Mouse (Mus musculus) midbrain, embryonic 16.5 days (tissue): Measurements from ENCODE around the gene Tmco4. TPM values are rescaled to one million over a fixed set of nuclear protein-coding genes. Genes with fewer than 3 reads are reported as not detected.
A peak's percentile ranks its signal among the peaks of the same experiment; 100 is the strongest.

Experiments used
- ATAC-seq: fragments of 200-750 bp; cut with Nextera tagmentation; 2 replicates; pipeline ENCODE4 v1.8.0; 2017; ENCODE audit warnings: moderate TSS enrichment
- H3K27ac ChIP-seq: fragments of 300-500 bp; sonication (generic); 2 replicates; pipeline ENCODE4 v1.5.1; 2014; ENCODE audit warnings: mild to moderate bottlenecking, low read length, mixed read lengths
- H3K27me3 ChIP-seq: fragments of 300-500 bp; sonication (generic); 2 replicates; pipeline ENCODE4 v1.6.1; 2014; ENCODE audit warnings: low read depth, low read length, mixed read lengths; ENCODE audit not compliant: control insufficient read depth, insufficient read depth
- H3K36me3 ChIP-seq: fragments of 300-500 bp; sonication (generic); 2 replicates; pipeline ENCODE4 v1.6.1; 2014; ENCODE audit warnings: mild to moderate bottlenecking, low read length, moderate library complexity, mixed read lengths; ENCODE audit not compliant: control insufficient read depth, insufficient read depth
- H3K4me1 ChIP-seq: fragments of 300-500 bp; sonication (generic); 2 replicates; pipeline ENCODE4 v1.6.1; 2014; ENCODE audit warnings: mild to moderate bottlenecking, low read length, mixed read lengths; ENCODE audit not compliant: control insufficient read depth, insufficient read depth
- H3K4me2 ChIP-seq: fragments of 300-500 bp; sonication (generic); 2 replicates; pipeline ENCODE4 v1.6.1; 2014; ENCODE audit warnings: mild to moderate bottlenecking, low read length, mixed read lengths
- H3K4me3 ChIP-seq: fragments of 300-500 bp; sonication (generic); 2 replicates; pipeline ENCODE4 v1.5.1; 2014; ENCODE audit warnings: low read depth, mild to moderate bottlenecking, low read length, moderate library complexity, mixed read lengths
- H3K9ac ChIP-seq: fragments of 300-500 bp; sonication (generic); 2 replicates; pipeline ENCODE4 v1.6.1; 2014; ENCODE audit warnings: low read depth, low read length, mixed read lengths
- H3K9me3 ChIP-seq: fragments of 300-500 bp; sonication (generic); replicated peaks from 2 replicates; pipeline ENCODE4 v1.6.1; 2014; ENCODE audit warnings: mild to moderate bottlenecking, low read length, mixed read lengths; ENCODE audit not compliant: control insufficient read depth, poor library complexity, severe bottlenecking
- WGBS: fragments of 180-500 bp; shearing (Covaris S2); extraction: QIAGEN DNeasy Blood & Tissue Kit; methylation state at CpG from one replicate; pipeline ENCODE4 v1.1.7; 2014; 5-methylcytosine and 5-hydroxymethylcytosine counted together
- polyA plus RNA-seq: library from polyadenylated mRNA; unstranded; fragments of >200 nt; fragmentation: Nextera tagmentation; extraction: Ambion mirVana; gene quantifications from 2 replicates; pipeline ENCODE4 v1.2.1, GENCODE M21; 2015

The Tmco4 gene
- polyA plus RNA-seq, 1 experiment from 2014 or later, result 0.84 TPM

DNA sequence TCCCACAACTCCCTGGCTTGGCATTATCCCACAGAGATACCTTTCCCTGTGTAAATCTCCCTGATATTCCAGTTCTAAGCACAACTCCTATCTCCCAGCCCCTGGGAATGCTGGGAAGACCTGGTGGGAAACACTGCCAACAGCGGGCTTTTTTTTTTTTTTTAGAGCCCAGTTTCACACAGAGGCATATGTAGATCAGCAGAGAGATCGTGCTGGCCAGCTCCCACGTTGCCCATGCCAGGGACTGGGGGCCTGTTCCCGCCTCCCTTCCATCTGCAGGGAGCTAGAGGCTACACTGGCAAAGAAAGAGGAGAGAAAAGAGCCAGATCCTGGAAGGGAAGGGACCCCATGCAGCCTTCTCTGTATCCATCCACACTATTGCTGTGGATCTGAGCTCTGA, 95.6 kb downstream of the Tmco4 start:
- no peaks in the 10 kb centered on the region for H3K4me1 ChIP-seq
- WGBS, result 38% methylated on average over 4 of the region's 4 CpGs
- peaks cover 6% of the 10 kb centered on the region; the same call in 1 of the 2 replicates for H3K9me3 ChIP-seq
- no peaks in the 10 kb centered on the region for H3K36me3 ChIP-seq
- ATAC-seq, result no peak
- no peak overlapping the region for H3K4me2 ChIP-seq
- H3K27ac ChIP-seq, result no peak overlapping the region
- H3K4me3 ChIP-seq, result no peak overlapping the region
- H3K27me3 ChIP-seq, result peaks cover 12% of the 10 kb centered on the region
- no peak overlapping the region for H3K9ac ChIP-seq

DNA sequence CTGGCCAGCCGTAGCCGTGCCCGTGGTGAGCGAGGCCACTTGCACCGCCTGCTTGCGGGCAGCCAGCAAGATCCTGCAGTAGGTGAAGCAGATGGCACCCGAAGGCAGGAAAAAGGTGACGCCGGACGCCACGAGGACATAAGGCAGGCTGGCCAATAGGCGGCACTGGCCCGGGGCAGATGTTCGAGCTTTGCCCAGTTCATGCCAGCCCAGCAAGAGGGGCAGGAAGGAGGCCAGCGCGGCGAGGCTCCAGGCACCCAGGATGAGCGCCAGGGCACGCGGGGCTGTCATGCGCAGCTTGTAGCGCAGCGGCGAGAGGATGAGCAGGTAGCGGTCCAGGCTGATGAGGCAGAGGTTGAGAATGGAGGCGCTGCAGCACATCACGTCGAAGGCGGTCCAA, 101.4 kb downstream of the Tmco4 start:
- peak overlapping the region; percentile 61 for H3K4me3 ChIP-seq
- H3K4me2 ChIP-seq, result peak overlapping the region; percentile 89; the same call in 1 of the 2 replicates
- no peak overlapping the region for H3K27ac ChIP-seq
- ATAC-seq, result no peak
- no peaks in the 10 kb centered on the region for H3K9me3 ChIP-seq
- H3K36me3 ChIP-seq, result no peaks in the 10 kb centered on the region
- peak overlapping the region; percentile 10; the same call in 1 of the 2 replicates for H3K9ac ChIP-seq
- H3K27me3 ChIP-seq, result peaks cover 52% of the 10 kb centered on the region
- peaks cover 13% of the 10 kb centered on the region for H3K4me1 ChIP-seq
- 22% methylated on average over 29 of the region's 29 CpGs for WGBS

DNA sequence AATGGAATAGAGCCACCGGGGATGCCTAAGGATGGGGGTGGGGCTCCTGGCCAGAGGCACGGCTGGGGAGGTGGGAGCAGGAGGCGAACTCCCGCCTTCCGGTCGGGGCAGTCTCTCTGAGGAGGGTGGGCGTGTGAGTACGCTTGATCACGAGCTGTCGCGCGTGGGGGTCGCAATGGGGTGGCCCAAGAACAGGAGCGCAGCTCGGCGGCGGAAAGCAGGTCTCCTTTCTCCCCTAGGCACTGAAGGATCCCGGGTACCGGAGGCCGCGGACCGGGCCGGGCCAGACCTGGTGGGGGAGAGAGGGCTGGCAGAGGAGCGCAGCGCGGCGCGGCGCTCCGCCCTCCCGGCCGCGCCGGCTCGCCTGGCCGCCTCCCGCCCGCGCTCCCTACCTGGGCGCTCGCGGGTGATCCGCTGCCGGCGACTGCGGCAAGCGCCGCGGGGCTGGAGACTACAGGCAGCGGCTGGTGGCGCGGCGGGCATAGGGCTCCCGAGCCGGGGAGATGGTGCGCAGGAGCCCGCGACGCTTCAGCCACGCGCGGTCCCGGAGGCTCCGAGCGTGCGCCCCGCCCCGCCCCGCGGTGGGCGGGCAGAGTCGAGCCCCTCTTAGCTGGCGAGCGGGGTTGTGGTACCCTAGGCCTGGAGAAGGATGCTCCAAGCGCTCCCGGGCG, 102.5 kb downstream of the Tmco4 start, which contains the start of gene Htr6:
Gene Htr6 (minus strand): TSS at position 530 of the 671 bp plus-strand sequence.
- Histone ChIP-seq H3K9ac (peak within 1 kb of the TSS; percentile 75), H3K27me3 (peaks cover 49% of the 10 kb centered on the region), H3K4me2 (peak within 1 kb of the TSS; percentile 89), H3K4me3 (peak within 1 kb of the TSS; percentile 61), H3K4me1 (peaks cover 13% of the 10 kb centered on the region), H3K27ac (no peak within 1 kb of the TSS), H3K36me3 (no peaks in the 10 kb centered on the region), H3K9me3 (no peaks in the 10 kb centered on the region)
- ATAC-seq, result peak; percentile 66; the same call in 1 of the 2 replicates
- under 1% methylated on average over 60 of the region's 77 CpGs for WGBS

DNA sequence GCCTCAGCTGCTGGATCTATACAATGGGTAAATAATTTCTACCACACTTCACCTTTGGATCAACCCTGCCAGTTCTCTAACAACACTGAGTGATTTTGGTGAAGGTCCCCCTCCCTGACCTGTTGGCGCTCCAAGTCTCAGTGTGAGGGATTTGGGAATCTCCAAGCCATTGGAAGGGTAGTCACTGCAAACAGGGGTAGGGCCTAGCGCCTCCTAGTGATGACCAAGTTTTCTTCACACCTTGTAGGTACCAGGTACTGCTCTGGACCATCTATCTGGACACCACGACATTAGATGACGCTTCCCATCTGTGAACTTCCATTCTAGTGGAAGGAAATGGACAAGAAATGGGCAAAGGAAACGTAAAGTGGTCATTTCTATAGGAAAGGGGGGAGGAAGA, 103.2 kb downstream of the Tmco4 start:
- H3K36me3 ChIP-seq, result no peaks in the 10 kb centered on the region
- no peak overlapping the region for H3K9ac ChIP-seq
- peaks cover 49% of the 10 kb centered on the region for H3K27me3 ChIP-seq
- ATAC-seq, result no peak
- peak overlapping the region; percentile 89 for H3K4me2 ChIP-seq
- no peak overlapping the region for H3K27ac ChIP-seq
- peak overlapping the region; percentile 61 for H3K4me3 ChIP-seq
- peaks cover 13% of the 10 kb centered on the region for H3K4me1 ChIP-seq
- WGBS, result 21% methylated on average over 5 of the region's 5 CpGs
- no peaks in the 10 kb centered on the region for H3K9me3 ChIP-seq

DNA sequence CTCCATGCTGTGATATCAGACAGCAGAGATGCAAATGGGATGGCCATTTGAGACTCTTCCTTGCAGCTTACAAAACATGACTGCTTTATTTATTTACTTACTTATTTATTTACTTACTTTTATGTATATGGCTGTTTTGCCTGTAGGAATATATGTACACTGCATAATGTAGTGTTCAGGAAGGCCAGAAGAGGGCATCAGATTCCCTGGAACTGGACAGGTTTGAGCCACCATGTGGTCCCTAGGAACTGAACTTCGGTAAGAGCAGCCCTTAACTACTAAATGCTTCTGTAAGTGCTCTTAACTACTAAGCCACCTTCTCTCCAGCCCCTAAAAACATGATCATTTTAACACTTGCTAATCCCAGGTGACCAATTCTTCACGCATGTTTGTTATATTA, 105.6 kb downstream of the Tmco4 start:
- 36% methylated on average over 2 of the region's 2 CpGs for WGBS
- H3K4me3 ChIP-seq, result no peak overlapping the region
- H3K27me3 ChIP-seq, result peaks cover 39% of the 10 kb centered on the region
- no peak overlapping the region for H3K27ac ChIP-seq
- no peak overlapping the region for H3K4me2 ChIP-seq
- no peak for ATAC-seq
- H3K36me3 ChIP-seq, result no peaks in the 10 kb centered on the region
- no peak overlapping the region for H3K9ac ChIP-seq
- peaks cover 30% of the 10 kb centered on the region for H3K4me1 ChIP-seq
- no peaks in the 10 kb centered on the region for H3K9me3 ChIP-seq

DNA sequence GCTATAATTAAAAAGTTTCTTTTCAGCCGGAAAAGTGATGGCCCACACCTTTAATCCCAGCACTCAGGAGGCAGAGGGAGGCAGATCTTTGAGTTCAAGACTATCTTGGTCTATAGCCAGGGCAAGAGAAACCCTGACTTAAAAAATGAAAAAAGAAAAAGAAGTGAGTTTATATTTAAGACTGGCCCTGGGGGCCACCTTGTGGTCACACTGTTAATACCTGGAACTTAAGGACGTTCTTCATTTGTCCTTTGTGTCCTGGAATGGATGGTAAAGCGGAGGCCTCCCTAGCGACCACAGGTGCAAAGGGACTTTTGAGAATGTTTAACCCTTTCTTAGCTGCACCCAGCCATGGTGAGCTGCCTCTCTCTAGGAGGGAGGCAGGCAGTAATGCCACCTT, 106.0 kb downstream of the Tmco4 start:
- Histone ChIP-seq H3K9ac (no peak overlapping the region), H3K4me1 (peaks cover 33% of the 10 kb centered on the region), H3K27me3 (peaks cover 35% of the 10 kb centered on the region), H3K27ac (no peak overlapping the region), H3K9me3 (no peaks in the 10 kb centered on the region), H3K4me2 (no peak overlapping the region), H3K4me3 (no peak overlapping the region), H3K36me3 (no peaks in the 10 kb centered on the region)
- 13% methylated on average over 4 of the region's 4 CpGs for whole genome bisulfite sequencing
- ATAC-seq, result no peak

DNA sequence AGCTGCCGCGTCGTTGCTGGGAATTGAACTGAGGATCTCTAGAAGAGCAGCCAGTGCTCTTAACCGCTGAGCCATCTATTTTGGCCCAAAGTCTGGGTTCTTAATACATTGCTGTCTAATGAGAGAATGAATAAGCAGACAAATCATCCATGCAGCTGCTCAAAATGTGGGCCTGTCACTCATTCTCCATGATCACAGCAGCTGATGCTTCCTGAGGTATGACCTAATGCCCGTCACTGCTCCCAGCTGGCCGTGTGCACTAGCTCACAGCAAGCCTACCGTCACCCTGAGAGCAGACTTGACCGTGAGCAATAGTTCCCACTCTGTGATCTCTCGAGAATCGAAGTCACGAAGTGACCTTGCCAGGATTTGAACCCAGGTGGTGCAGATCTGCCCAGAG, 106.8 kb downstream of the Tmco4 start:
- Histone ChIP-seq H3K27me3 (peaks cover 28% of the 10 kb centered on the region), H3K9ac (no peak overlapping the region), H3K4me1 (peaks cover 29% of the 10 kb centered on the region), H3K27ac (no peak overlapping the region), H3K9me3 (no peaks in the 10 kb centered on the region), H3K36me3 (no peaks in the 10 kb centered on the region), H3K4me3 (no peak overlapping the region), H3K4me2 (no peak overlapping the region)
- no peak for ATAC-seq
- WGBS, result 66% methylated on average over 11 of the region's 11 CpGs

DNA sequence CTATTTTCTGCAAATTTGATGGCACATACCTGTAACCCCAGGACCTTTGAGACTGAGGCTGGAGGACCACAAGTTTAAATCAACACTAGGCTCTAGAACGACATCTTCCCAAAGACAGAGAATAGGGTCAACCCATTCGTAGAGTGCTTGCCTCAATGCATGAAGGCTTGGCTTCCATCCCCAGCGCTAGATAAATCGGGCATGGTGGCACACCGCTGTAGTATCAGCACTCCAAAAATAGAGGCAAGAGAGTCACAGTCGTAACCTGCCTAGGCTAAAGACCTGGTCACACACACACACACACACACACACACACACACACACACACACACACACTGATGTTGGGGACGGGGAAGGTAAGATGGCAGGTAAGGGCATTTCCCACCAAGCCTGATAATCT, 107.6 kb downstream of the Tmco4 start:
- H3K27me3 ChIP-seq, result peaks cover 22% of the 10 kb centered on the region

DNA sequence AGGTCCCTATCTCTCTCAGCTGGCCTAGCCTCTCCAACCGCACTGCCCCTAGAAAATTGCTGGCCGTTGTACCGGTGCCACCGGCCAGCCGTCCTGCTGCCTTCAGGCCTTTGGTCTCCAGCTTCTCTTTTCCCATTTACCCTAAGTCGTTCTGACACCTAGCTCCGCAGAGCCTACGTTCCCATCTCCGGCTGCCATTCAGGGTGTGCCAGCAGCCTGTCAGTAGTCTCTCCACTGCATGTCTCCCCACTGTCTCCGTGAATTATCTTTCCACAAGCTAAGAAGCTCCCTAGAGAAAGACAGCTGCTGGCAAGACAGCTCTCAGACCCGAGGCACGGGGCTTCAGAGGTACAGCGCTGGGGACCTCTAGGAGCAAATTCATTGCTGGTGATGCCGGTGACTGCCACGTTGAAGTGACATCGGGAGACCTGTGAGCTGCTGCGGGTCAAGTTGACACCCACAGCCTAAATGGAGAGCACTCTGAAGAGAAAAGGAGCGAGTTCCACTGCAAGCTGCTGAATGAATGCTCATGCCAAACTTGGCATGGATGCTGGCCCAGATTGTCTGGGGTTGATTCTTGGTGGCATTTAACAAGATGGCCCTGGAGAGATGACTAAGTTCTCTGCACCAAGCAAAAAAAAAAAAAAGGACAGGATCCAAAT, 108.7 kb downstream of the Tmco4 start:
- 61% methylated on average over 18 of the region's 18 CpGs for WGBS
- ATAC-seq, result no peak
- peak overlapping the region; percentile 30; the same call in 1 of the 2 replicates for H3K27ac ChIP-seq

More for the DNA sequence above, 107.6 kb downstream of the Tmco4 start:
- no peak for ATAC-seq
- H3K4me2 ChIP-seq, result no peak overlapping the region
- H3K9me3 ChIP-seq, result no peaks in the 10 kb centered on the region
- no peak overlapping the region for H3K9ac ChIP-seq
- peaks cover 23% of the 10 kb centered on the region for H3K4me1 ChIP-seq
- H3K27ac ChIP-seq, result no peak overlapping the region
- WGBS, result 94% methylated on average over 7 of the region's 7 CpGs
- no peaks in the 10 kb centered on the region for H3K36me3 ChIP-seq
- H3K4me3 ChIP-seq, result no peak overlapping the region

More for the DNA sequence above, 108.7 kb downstream of the Tmco4 start:
- Histone ChIP-seq H3K4me1 (peaks cover 20% of the 10 kb centered on the region), H3K9ac (no peak overlapping the region), H3K36me3 (no peaks in the 10 kb centered on the region), H3K4me3 (no peak overlapping the region), H3K4me2 (no peak overlapping the region), H3K9me3 (no peaks in the 10 kb centered on the region), H3K27me3 (peaks cover 12% of the 10 kb centered on the region)
